Comparison of ENCODE assay signal across 8 mouse cellular contexts in the genomic region with DNA sequence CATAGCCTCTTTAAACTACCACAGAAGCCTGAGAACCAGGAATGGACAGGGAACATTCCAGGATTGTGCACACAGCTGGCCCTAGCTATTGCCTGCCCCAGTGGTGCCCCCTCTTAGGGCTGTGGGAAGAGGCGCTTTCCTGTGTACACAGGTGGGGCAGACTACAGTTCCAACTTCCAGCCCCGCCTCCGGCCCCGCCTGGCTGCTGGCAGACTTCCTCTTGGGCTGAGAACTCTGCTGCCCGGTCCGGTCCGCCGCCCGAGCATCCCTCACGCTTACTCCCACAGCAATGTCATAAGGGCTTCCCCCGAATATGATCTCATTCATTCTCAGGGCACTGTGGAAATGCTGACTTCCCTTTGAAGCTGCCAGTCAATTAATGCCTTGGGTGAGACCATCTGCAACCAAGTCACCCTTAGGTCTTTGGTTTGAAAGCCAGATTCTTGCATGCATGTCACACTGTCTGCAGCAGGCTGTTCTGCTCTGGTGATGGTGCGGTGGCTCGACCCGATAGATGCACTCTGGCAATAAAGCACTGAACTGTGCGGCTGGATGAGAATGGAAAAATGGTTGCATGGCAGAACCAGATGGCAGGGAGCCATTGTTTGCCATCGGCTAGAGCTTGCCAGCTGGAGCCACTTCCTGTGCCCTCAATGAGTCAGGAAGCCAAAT. TPM values are rescaled to one million over a fixed set of nuclear protein-coding genes. Genes with fewer than 3 reads are reported as not detected.
A peak's percentile ranks its signal among the peaks of the same experiment; 100 is the strongest.
DNase-seq lines count a peak whose midpoint lies in the region; ATAC-seq and TF ChIP-seq lines count a peak whose summit lies in the region.

No protein-coding gene starts in this region.

- peak overlapping the region; percentile 25; the same call in 1 of the 2 replicates for H3K4me2 ChIP-seq in embryonic facial prominence, embryonic 14.5 days (ENCODE audit: low read depth, low read length)
- peak overlapping the region; percentile 31 for H3K4me2 ChIP-seq in limb, embryonic 12.5 days
- no peak overlapping the region for H3K4me2 ChIP-seq in midbrain, embryonic 11.5 days
- H3K4me2 ChIP-seq in stomach, postnatal 0 days (replicated peaks; ENCODE audit: low read depth), result peak overlapping the region; percentile 42

- peak; percentile 65 to 67 for DNase-seq in B cell, adult 2 months
- peak; percentile 58 for DNase-seq in adrenal gland, adult 2 months
- DNase-seq in embryonic facial prominence, embryonic 14.5 days (ENCODE audit: low spot score), result peak; percentile 72
- DNase-seq in midbrain, embryonic 11.5 days (ENCODE audit: low spot score, missing footprints), result peak; percentile 84
- peak; percentile 89 for DNase-seq in stomach, postnatal 0 days (ENCODE audit: low spot score)
- no peak for DNase-seq in c-Kit-positive CD71-positive TER-119-positive erythroid progenitor cells, embryonic 14.5 days (ENCODE audit: low spot score)

- 41% methylated on average over 14 of the region's 16 CpGs for WGBS in embryonic facial prominence, embryonic 14.5 days
- WGBS in limb, embryonic 12.5 days, result 50% methylated on average over 16 of the region's 16 CpGs
- WGBS in midbrain, embryonic 11.5 days, result 51% methylated on average over 16 of the region's 16 CpGs
- WGBS in stomach, postnatal 0 days, result 28% methylated on average over 15 of the region's 16 CpGs

- H3K9ac ChIP-seq in embryonic facial prominence, embryonic 14.5 days (ENCODE audit: low read depth, low read length), result no peak overlapping the region
- 0 out of 2 replicates have a peak overlapping the region, but pooled peaks have one; percentile 31 for H3K9ac ChIP-seq in limb, embryonic 12.5 days (replicated peaks)
- H3K9ac ChIP-seq in midbrain, embryonic 11.5 days (ENCODE audit: low read length), result no peak overlapping the region
- 0 out of 2 replicates have a peak overlapping the region, but pooled peaks have one; percentile 8 for H3K9ac ChIP-seq in stomach, postnatal 0 days (ENCODE audit: low read length)

- TF ChIP-seq EP300 in stomach, postnatal 0 days (optimal IDR thresholded peaks at IDR 0.05), result no peak

- H3K4me1 ChIP-seq in embryonic facial prominence, embryonic 14.5 days (ENCODE audit: control insufficient read depth, insufficient read depth, low read length), result peaks cover 10% of the 10 kb centered on the region
- peaks cover 13% of the 10 kb centered on the region for H3K4me1 ChIP-seq in limb, embryonic 12.5 days (replicated peaks)
- 0 out of 2 replicates have a peak, but pooled peaks cover 2% of the 10 kb centered on the region for H3K4me1 ChIP-seq in midbrain, embryonic 11.5 days (ENCODE audit: control insufficient read depth, insufficient read depth, low read length)
- 0 out of 2 replicates have a peak, but pooled peaks cover 2% of the 10 kb centered on the region for H3K4me1 ChIP-seq in stomach, postnatal 0 days (replicated peaks; ENCODE audit: control insufficient read depth, insufficient read depth)

- no peaks in the 10 kb centered on the region for H3K27me3 ChIP-seq in embryonic facial prominence, embryonic 14.5 days (replicated peaks; ENCODE audit: control insufficient read depth, insufficient read depth, low read length)
- H3K27me3 ChIP-seq in limb, embryonic 12.5 days, result no peaks in the 10 kb centered on the region
- H3K27me3 ChIP-seq in midbrain, embryonic 11.5 days (ENCODE audit: control insufficient read depth, insufficient read depth, low read length), result no peaks in the 10 kb centered on the region
- H3K27me3 ChIP-seq in stomach, postnatal 0 days (ENCODE audit: control insufficient read depth, insufficient read depth, low read length), result no peaks in the 10 kb centered on the region

- H3K4me3 ChIP-seq in embryonic facial prominence, embryonic 14.5 days (ENCODE audit: low read depth, low read length), result no peak overlapping the region
- no peak overlapping the region for H3K4me3 ChIP-seq in limb, embryonic 12.5 days (replicated peaks)
- no peak overlapping the region for H3K4me3 ChIP-seq in midbrain, embryonic 11.5 days (ENCODE audit: low read depth, low read length)
- 0 out of 2 replicates have a peak overlapping the region, but pooled peaks have one; percentile 4 for H3K4me3 ChIP-seq in stomach, postnatal 0 days (ENCODE audit: low read depth, low read length)

- H3K9me3 ChIP-seq in embryonic facial prominence, embryonic 14.5 days (ENCODE audit: control insufficient read depth, low read length), result no peaks in the 10 kb centered on the region
- no peaks in the 10 kb centered on the region for H3K9me3 ChIP-seq in limb, embryonic 12.5 days
- H3K9me3 ChIP-seq in midbrain, embryonic 11.5 days (ENCODE audit: control insufficient read depth, low read length), result no peaks in the 10 kb centered on the region
- H3K9me3 ChIP-seq in stomach, postnatal 0 days (ENCODE audit: control insufficient read depth, low read length), result no peaks in the 10 kb centered on the region

- peak; percentile 76 for ATAC-seq in embryonic facial prominence, embryonic 14.5 days (ENCODE audit: low read depth)
- peak; percentile 70 to 76 for ATAC-seq in hematopoietic stem cell, adult 5-6 weeks (replicated peaks in 1 of 2; ENCODE audit: insufficient read depth in 1 of 2, low FRiP score in 2 of 2, low TSS enrichment in 1 of 2, low read depth in 1 of 2, poor library complexity in 2 of 2, severe bottlenecking in 2 of 2)
- ATAC-seq in limb, embryonic 12.5 days (ENCODE audit: insufficient number of reproducible peaks, insufficient read depth, low FRiP score, low TSS enrichment, low read depth), result peak; percentile 69
- no peak for ATAC-seq in midbrain, embryonic 11.5 days (ENCODE audit: low FRiP score)
- peak; percentile 86 for ATAC-seq in stomach, postnatal 0 days (ENCODE audit: low FRiP score, low TSS enrichment)

- H3K36me3 ChIP-seq in embryonic facial prominence, embryonic 14.5 days (ENCODE audit: control insufficient read depth, insufficient read depth, low read length), result no peaks in the 10 kb centered on the region
- H3K36me3 ChIP-seq in limb, embryonic 12.5 days, result no peaks in the 10 kb centered on the region
- no peaks in the 10 kb centered on the region for H3K36me3 ChIP-seq in midbrain, embryonic 11.5 days (ENCODE audit: control insufficient read depth, insufficient read depth, low read length)
- no peaks in the 10 kb centered on the region for H3K36me3 ChIP-seq in stomach, postnatal 0 days (ENCODE audit: control insufficient read depth, insufficient read depth, low read length)

- peak overlapping the region; percentile 44 for H3K27ac ChIP-seq in embryonic facial prominence, embryonic 14.5 days (replicated peaks; ENCODE audit: low read depth, low read length)
- H3K27ac ChIP-seq in limb, embryonic 12.5 days, result peak overlapping the region; percentile 13; the same call in 1 of the 2 replicates
- no peak overlapping the region for H3K27ac ChIP-seq in midbrain, embryonic 11.5 days (ENCODE audit: low read depth, low read length)
- H3K27ac ChIP-seq in stomach, postnatal 0 days (replicated peaks), result peak overlapping the region; percentile 81

- no peak for TF ChIP-seq CTCF in stomach, postnatal 0 days (IDR thresholded peaks at IDR 0.05; ENCODE audit: low read depth)

RNA-seq across cellular contexts. Expression of a gene that starts 13.2 kb away (rescaled TPM):
- not detected for total RNA-seq in adrenal gland, adult 2 months (2021)
- polyA plus RNA-seq in adrenal gland, adult 2 months (2012; rRNA removed), result not detected in 2 replicates
- polyA plus RNA-seq in embryonic facial prominence, embryonic 14.5 days (2014; fragmentation: Nextera tagmentation; extraction: Ambion mirVana), result 0.31 TPM in 1 of 2 replicates, not detected in the other
- total RNA-seq in hematopoietic stem cell, adult 5-6 weeks (2017), result not detected in 2 replicates
- 0.17 TPM in 1 of 2 replicates, not detected in the other for polyA plus RNA-seq in limb, embryonic 12.5 days (2016; fragmentation: Nextera tagmentation; extraction: Ambion mirVana)
- polyA plus RNA-seq in midbrain, embryonic 11.5 days (2014; fragmentation: Nextera tagmentation; extraction: Ambion mirVana), result not detected in 2 replicates
- 3.5 and 4.5 TPM in 2 replicates for polyA plus RNA-seq in stomach, postnatal 0 days (2015; fragmentation: Nextera tagmentation; extraction: Ambion mirVana)

RNA-seq across cellular contexts. Expression of a gene that starts 38.9 kb away (rescaled TPM):
- 10 to 100 TPM; 24.5 to 42.8 TPM for total RNA-seq in adrenal gland, adult 2 months (2021)
- polyA plus RNA-seq in adrenal gland, adult 2 months (2012; rRNA removed), result 22.8 and 25.8 TPM in 2 replicates
- 56.5 and 70.8 TPM in 2 replicates for polyA plus RNA-seq in embryonic facial prominence, embryonic 14.5 days (2014; fragmentation: Nextera tagmentation; extraction: Ambion mirVana)
- total RNA-seq in hematopoietic stem cell, adult 5-6 weeks (2017), result 31.7 and 32.0 TPM in 2 replicates
- 38.0 and 39.4 TPM in 2 replicates for polyA plus RNA-seq in limb, embryonic 12.5 days (2016; fragmentation: Nextera tagmentation; extraction: Ambion mirVana)
- polyA plus RNA-seq in midbrain, embryonic 11.5 days (2014; fragmentation: Nextera tagmentation; extraction: Ambion mirVana), result 5.9 and 6.4 TPM in 2 replicates
- 88.1 and 105 TPM in 2 replicates for polyA plus RNA-seq in stomach, postnatal 0 days (2015; fragmentation: Nextera tagmentation; extraction: Ambion mirVana)

Comparison
In these comparisons a context has a peak if more than half of its experiments do, and no peak if none do; other contexts are left out.
1. H3K9ac ChIP-seq: peak in limb, embryonic 12.5 days (single experiment) and stomach, postnatal 0 days (single experiment); none in embryonic facial prominence, embryonic 14.5 days (single experiment) and midbrain, embryonic 11.5 days (single experiment).